Mouse (Mus musculus) hindbrain, postnatal 0 days (tissue): Measurements from ENCODE around the gene Spsb1. TPM values are rescaled to one million over a fixed set of nuclear protein-coding genes. Genes with fewer than 3 reads are reported as not detected.

Source experiments
- ATAC-seq: fragments of 200-750 bp; cut with Nextera tagmentation; 2 replicates; pipeline ENCODE4 v1.8.0; 2017; ENCODE audit warnings: mild to moderate bottlenecking, moderate TSS enrichment, moderate library complexity
- DNase-seq: peaks from one replicate; pipeline ENCODE4 v3.0.0-alpha.2; 2015; ENCODE audit warnings: low spot score
- H3K27ac ChIP-seq: fragments of 300-500 bp; sonication (generic); 2 replicates; pipeline ENCODE4 v1.5.1; 2014; ENCODE audit warnings: mild to moderate bottlenecking
- H3K27me3 ChIP-seq: fragments of 300-500 bp; sonication (generic); 2 replicates; pipeline ENCODE4 v1.6.1; 2014; ENCODE audit warnings: low read length, mixed read lengths; ENCODE audit not compliant: insufficient read depth
- H3K36me3 ChIP-seq: fragments of 300-500 bp; sonication (generic); 2 replicates; pipeline ENCODE4 v1.6.1; 2014; ENCODE audit warnings: low read length, mixed read lengths; ENCODE audit not compliant: insufficient read depth
- H3K4me1 ChIP-seq: fragments of 300-500 bp; sonication (generic); 2 replicates; pipeline ENCODE4 v1.6.1; 2014; ENCODE audit warnings: antibody characterized with exemption, low read length, mixed read lengths; ENCODE audit not compliant: insufficient read depth
- H3K4me2 ChIP-seq: fragments of 300-500 bp; sonication (generic); 2 replicates; pipeline ENCODE4 v1.6.1; 2014; ENCODE audit warnings: low read depth, mild to moderate bottlenecking, low read length, moderate library complexity, mixed read lengths
- H3K4me3 ChIP-seq: fragments of 300-500 bp; sonication (generic); 2 replicates; pipeline ENCODE4 v1.5.1; 2014; ENCODE audit warnings: low read length
- H3K9ac ChIP-seq: fragments of 300-500 bp; sonication (generic); replicated peaks from 2 replicates; pipeline ENCODE4 v1.6.1; 2014; ENCODE audit warnings: mild to moderate bottlenecking, low read length, moderate library complexity, mixed read lengths
- H3K9me3 ChIP-seq: fragments of 300-500 bp; sonication (generic); 2 replicates; pipeline ENCODE4 v1.6.1; 2016; ENCODE audit warnings: low read length, mixed read lengths
- CTCF ChIP-seq: IDR thresholded peaks from 2 replicates; pipeline ENCODE4 v1.5.1; 2016; ENCODE audit warnings: antibody characterized with exemption, control low read depth, low read depth
- WGBS: fragments of 180-500 bp; shearing (Covaris S2); extraction: QIAGEN DNeasy Blood & Tissue Kit; methylation state at CpG from one replicate; pipeline ENCODE4 v1.1.7; 2014; 5-methylcytosine and 5-hydroxymethylcytosine counted together
- polyA plus RNA-seq: library from polyadenylated mRNA; unstranded; fragments of >200 nt; fragmentation: Nextera tagmentation; extraction: Ambion mirVana; gene quantifications from 2 replicates; pipeline ENCODE4 v1.2.1, GENCODE M21; 2015
- total RNA-seq: library from RNA; depleted of rRNA; stranded (reverse); fragments of >200 nt; gene quantifications from 2 replicates; pipeline ENCODE4 v1.2.3, GENCODE M21; 2014; rRNA removed

Spsb1 gene
- total and polyA plus RNA-seq, 2 experiments from 2014 or later: 9.2 to 13.7 TPM

DNA sequence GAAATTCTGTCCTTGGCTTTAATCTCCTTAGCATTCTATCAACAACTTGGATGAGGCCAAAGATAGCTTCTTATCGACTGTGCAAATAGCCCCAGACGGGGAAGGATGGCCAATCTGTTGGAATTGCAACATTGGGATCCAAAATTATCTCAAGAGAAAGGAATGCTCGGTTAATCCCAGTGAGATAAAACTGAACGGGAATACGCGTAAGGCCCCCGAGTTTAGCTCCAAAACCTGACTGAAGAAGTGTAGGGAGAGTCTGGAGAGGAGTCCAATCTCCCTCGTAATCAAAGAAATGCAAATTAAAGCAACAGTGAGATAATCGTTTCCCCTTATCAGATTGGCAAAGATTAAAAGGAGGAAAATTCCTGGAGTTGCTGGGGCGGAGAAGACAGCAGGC, 104.2 kb downstream of the Spsb1 start:
- Histone ChIP-seq H3K9me3 (no peaks in the 10 kb centered on the region), H3K9ac (no peak overlapping the region), H3K27ac (no peak overlapping the region), H3K27me3 (no peaks in the 10 kb centered on the region), H3K4me3 (no peak overlapping the region), H3K4me1 (no peaks in the 10 kb centered on the region), H3K36me3 (no peaks in the 10 kb centered on the region), H3K4me2 (no peak overlapping the region)
- WGBS: 71% methylated on average over 10 of the region's 10 CpGs
- no peak for ATAC-seq
- no peak for DNase-seq
- no peak for TF ChIP-seq CTCF

DNA sequence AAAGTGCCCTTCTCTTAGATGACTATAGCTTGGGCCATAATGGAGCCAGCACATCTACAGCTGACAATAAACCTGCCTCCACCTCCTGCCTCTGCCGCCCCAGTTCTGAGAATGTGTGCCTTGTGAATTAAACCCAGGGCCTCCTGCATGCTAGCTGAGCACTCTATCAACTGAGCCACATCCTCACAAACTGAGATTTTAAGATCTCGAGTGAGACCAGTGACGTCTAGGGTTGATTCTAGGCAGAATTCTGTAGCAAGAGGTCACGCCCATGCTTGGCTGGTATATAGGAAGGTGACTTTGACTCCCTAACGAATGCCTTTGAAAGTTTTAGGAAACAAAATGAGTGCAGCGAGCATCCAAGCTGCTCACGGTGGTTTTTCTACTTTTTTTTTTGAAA, 104.8 kb downstream of the Spsb1 start:
- WGBS: 90% methylated on average over 7 of the region's 7 CpGs
- DNase-seq: no peak
- TF ChIP-seq CTCF: no peak
- H3K4me2 ChIP-seq: no peak overlapping the region
- no peaks in the 10 kb centered on the region for H3K4me1 ChIP-seq
- H3K36me3 ChIP-seq: no peaks in the 10 kb centered on the region
- no peaks in the 10 kb centered on the region for H3K9me3 ChIP-seq
- H3K27ac ChIP-seq: no peak overlapping the region
- no peaks in the 10 kb centered on the region for H3K27me3 ChIP-seq
- no peak for ATAC-seq
- H3K9ac ChIP-seq: no peak overlapping the region
- H3K4me3 ChIP-seq: no peak overlapping the region

DNA sequence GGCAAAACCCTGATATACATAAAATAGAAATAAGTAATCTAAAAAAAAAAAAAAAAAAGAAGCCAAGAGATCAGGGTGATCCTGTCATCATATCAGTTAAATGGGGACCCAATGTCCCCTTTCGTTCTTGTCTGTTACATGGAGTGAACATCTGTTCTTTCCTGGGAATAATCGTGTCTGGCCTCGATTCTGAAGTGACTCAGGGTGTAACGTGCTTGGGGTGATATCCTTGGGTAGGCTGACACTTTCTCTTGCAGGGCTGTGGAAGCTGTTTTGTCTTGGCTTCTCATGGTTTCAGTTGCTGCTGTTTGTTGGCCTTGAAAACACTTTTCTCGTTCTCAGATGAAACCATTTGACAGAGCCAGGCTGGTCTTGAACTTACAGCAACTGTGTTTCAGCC, 105.8 kb downstream of the Spsb1 start:
- H3K27ac ChIP-seq: no peak overlapping the region
- no peaks in the 10 kb centered on the region for H3K27me3 ChIP-seq
- ATAC-seq: no peak
- no peak overlapping the region for H3K4me3 ChIP-seq
- TF ChIP-seq CTCF: no peak
- DNase-seq: no peak
- no peak overlapping the region for H3K9ac ChIP-seq
- H3K9me3 ChIP-seq: no peaks in the 10 kb centered on the region
- no peak overlapping the region for H3K4me2 ChIP-seq
- no peaks in the 10 kb centered on the region for H3K4me1 ChIP-seq
- 81% methylated on average over 5 of the region's 5 CpGs for WGBS
- no peaks in the 10 kb centered on the region for H3K36me3 ChIP-seq

DNA sequence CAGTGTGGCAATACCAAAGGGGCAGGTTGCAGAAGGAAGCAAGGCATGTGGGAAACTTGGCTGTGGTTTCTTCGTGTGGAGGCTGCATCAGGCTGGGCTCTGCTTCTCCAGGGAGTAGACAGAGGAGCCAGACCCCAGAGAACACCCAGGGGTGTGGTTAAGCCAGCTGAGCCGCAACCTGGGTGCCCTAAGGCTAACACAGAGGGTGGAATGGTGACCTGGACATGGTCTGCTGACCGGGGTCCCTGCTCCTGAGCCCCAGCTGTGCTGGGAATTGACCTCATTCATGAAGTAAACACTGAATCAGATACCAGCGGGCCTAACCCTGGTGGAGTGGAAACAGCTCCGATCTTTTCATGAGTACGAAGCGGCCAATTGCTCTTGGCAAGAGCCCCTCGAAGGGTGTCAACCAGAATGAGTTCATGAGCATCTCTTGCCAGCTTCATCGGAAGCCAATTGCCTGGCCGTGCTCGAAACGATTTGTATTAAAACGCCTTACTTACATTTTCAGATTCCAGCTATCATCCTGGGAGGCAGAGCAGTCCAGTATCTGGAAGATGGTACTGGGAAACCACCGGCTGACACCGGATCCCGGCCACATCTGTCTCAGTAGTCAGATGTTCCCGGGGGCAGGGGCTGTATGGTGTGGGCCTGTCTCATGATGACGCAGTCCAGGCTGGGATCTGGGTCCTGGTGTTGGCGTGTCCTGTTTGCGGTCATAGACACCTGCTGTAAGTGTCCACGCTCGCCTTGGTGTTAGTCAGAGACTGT, 107.8 kb downstream of the Spsb1 start:
- ATAC-seq (no peak; the same call in 1 of the 2 replicates), DNase-seq (peak; percentile 43)
- 67% methylated on average over 22 of the region's 22 CpGs for WGBS
- no peak overlapping the region for H3K9ac ChIP-seq
- no peak overlapping the region for H3K4me2 ChIP-seq
- H3K27ac ChIP-seq: no peak overlapping the region
- H3K4me3 ChIP-seq: no peak overlapping the region
- no peaks in the 10 kb centered on the region for H3K27me3 ChIP-seq
- no peaks in the 10 kb centered on the region for H3K36me3 ChIP-seq
- TF ChIP-seq CTCF: no peak
- no peaks in the 10 kb centered on the region for H3K4me1 ChIP-seq
- no peaks in the 10 kb centered on the region for H3K9me3 ChIP-seq

Other genes with a start within 250 kb of the Spsb1 start
- gene Tmem201, start 217.0 kb downstream of the Spsb1 start, total RNA-seq: 69.8 and 80.2 TPM in 2 replicates
- 41.2 and 44.7 TPM in 2 replicates for gene Tmem201, start 217.0 kb downstream of the Spsb1 start, polyA plus RNA-seq
- 20.4 and 21.6 TPM in 2 replicates for gene Slc25a33, start 180.8 kb downstream of the Spsb1 start, total RNA-seq
- 38.2 and 39.6 TPM in 2 replicates for gene Slc25a33, start 180.8 kb downstream of the Spsb1 start, polyA plus RNA-seq
- 15.0 and 16.9 TPM in 2 replicates for gene H6pd, start 54.0 kb upstream of the Spsb1 start, total RNA-seq
- 3.0 and 3.4 TPM in 2 replicates for gene H6pd, start 54.0 kb upstream of the Spsb1 start, polyA plus RNA-seq
- 4.9 and 5.4 TPM in 2 replicates for gene Gpr157, start 132.3 kb upstream of the Spsb1 start, total RNA-seq
- 0.52 and 0.74 TPM in 2 replicates for gene Gpr157, start 132.3 kb upstream of the Spsb1 start, polyA plus RNA-seq
- 1.5 and 2.9 TPM in 2 replicates for gene Slc2a5, start 164.2 kb upstream of the Spsb1 start, total RNA-seq
- gene Slc2a5, start 164.2 kb upstream of the Spsb1 start, polyA plus RNA-seq: 2.7 and 3.0 TPM in 2 replicates
- not detected in 2 replicates for gene Slc2a7, start 193.9 kb upstream of the Spsb1 start, total RNA-seq
- not detected in 2 replicates for gene Slc2a7, start 193.9 kb upstream of the Spsb1 start, polyA plus RNA-seq
- gene Car6, start 246.3 kb upstream of the Spsb1 start, total RNA-seq: not detected in 2 replicates
- not detected in 2 replicates for gene Car6, start 246.3 kb upstream of the Spsb1 start, polyA plus RNA-seq